Mouse (Mus musculus) embryonic facial prominence, embryonic 12.5 days (tissue): ENCODE measurements around the gene Cul5. TPM values are rescaled to one million over a fixed set of nuclear protein-coding genes. Genes with fewer than 3 reads are reported as not detected.

Experiments used
- ATAC-seq: fragments of 200-750 bp; cut with Nextera tagmentation; 2 replicates; pipeline ENCODE4 v1.8.0; 2017; ENCODE audit not compliant: insufficient number of reproducible peaks, insufficient read depth, low FRiP score, low TSS enrichment
- H3K27ac ChIP-seq: fragments of 300-500 bp; sonication (generic); 2 replicates; pipeline ENCODE4 v1.5.1; 2016; ENCODE audit warnings: mild to moderate bottlenecking
- H3K27me3 ChIP-seq: fragments of 300-500 bp; sonication (generic); 2 replicates; pipeline ENCODE4 v1.6.1; 2016; ENCODE audit warnings: mild to moderate bottlenecking, moderate library complexity
- H3K36me3 ChIP-seq: fragments of 300-500 bp; sonication (generic); 2 replicates; pipeline ENCODE4 v1.6.1; 2016; ENCODE audit warnings: mild to moderate bottlenecking
- H3K4me1 ChIP-seq: fragments of 300-500 bp; sonication (generic); 2 replicates; pipeline ENCODE4 v1.6.1; 2016
- H3K4me2 ChIP-seq: fragments of 300-500 bp; sonication (generic); replicated peaks from 2 replicates; pipeline ENCODE4 v1.6.1; 2016; ENCODE audit warnings: mild to moderate bottlenecking, moderate library complexity
- H3K4me3 ChIP-seq: fragments of 300-500 bp; sonication (generic); 2 replicates; pipeline ENCODE4 v1.5.1; 2016; ENCODE audit warnings: mild to moderate bottlenecking
- H3K9ac ChIP-seq: fragments of 300-500 bp; sonication (generic); 2 replicates; pipeline ENCODE4 v1.6.1; 2016; ENCODE audit warnings: mild to moderate bottlenecking, moderate library complexity
- H3K9me3 ChIP-seq: fragments of 300-500 bp; sonication (generic); 2 replicates; pipeline ENCODE4 v1.6.1; 2016; ENCODE audit warnings: mild to moderate bottlenecking, moderate library complexity
- WGBS: fragments of 180-500 bp; shearing (Covaris S2); methylation state at CpG from one replicate; pipeline ENCODE4 v1.1.7; 2016; 5-methylcytosine and 5-hydroxymethylcytosine counted together
- polyA plus RNA-seq: library from polyadenylated mRNA; unstranded; fragments of >200 nt; fragmentation: Nextera tagmentation; extraction: Ambion mirVana; gene quantifications from 2 replicates; pipeline ENCODE4 v1.2.1, GENCODE M21; 2016

Cul5 gene
- polyA plus RNA-seq, 1 experiment from 2014 or later, result 44.0 TPM

- Histone ChIP-seq H3K4me3 (no peak overlapping the region), H3K27me3 (no peaks in the 10 kb centered on the region), H3K4me1 (no peaks in the 10 kb centered on the region), H3K4me2 (no peak overlapping the region), H3K36me3 (no peaks in the 10 kb centered on the region), H3K9ac (no peak overlapping the region), H3K9me3 (no peaks in the 10 kb centered on the region), H3K27ac (no peak overlapping the region)
- no peak for ATAC-seq
- 86% methylated on average over 3 of the region's 3 CpGs for WGBS
These were observed 66.0 kb downstream of the Cul5 start for GRCm38 (mm10) chr9:53603849-53604248.

- no peak overlapping the region for H3K4me3 ChIP-seq
- no peaks in the 10 kb centered on the region for H3K9me3 ChIP-seq
- no peak overlapping the region for H3K9ac ChIP-seq
- no peak overlapping the region for H3K4me2 ChIP-seq
- no peaks in the 10 kb centered on the region for H3K4me1 ChIP-seq
- WGBS, result 96% methylated on average over 1 of the region's 1 CpGs
- H3K27ac ChIP-seq, result no peak overlapping the region
- H3K36me3 ChIP-seq, result no peaks in the 10 kb centered on the region; the same call in 1 of the 2 replicates
- ATAC-seq, result no peak
- no peaks in the 10 kb centered on the region for H3K27me3 ChIP-seq
These were observed 66.4 kb downstream of the Cul5 start for GRCm38 (mm10) chr9:53603384-53603783.

GRCm38 (mm10) chr9:53601541-53601940 is 68.3 kb downstream of the Cul5 start:
- no peak overlapping the region for H3K9ac ChIP-seq
- no peak overlapping the region for H3K4me3 ChIP-seq
- 83% methylated on average over 2 of the region's 2 CpGs for WGBS
- H3K36me3 ChIP-seq, result no peaks in the 10 kb centered on the region; the same call in 1 of the 2 replicates
- H3K9me3 ChIP-seq, result no peaks in the 10 kb centered on the region
- ATAC-seq, result no peak
- no peak overlapping the region for H3K27ac ChIP-seq
- no peaks in the 10 kb centered on the region for H3K27me3 ChIP-seq
- no peak overlapping the region for H3K4me2 ChIP-seq
- no peaks in the 10 kb centered on the region for H3K4me1 ChIP-seq

GRCm38 (mm10) chr9:53598631-53599030 is 71.2 kb downstream of the Cul5 start:
- Histone ChIP-seq H3K4me2 (no peak overlapping the region), H3K9ac (no peak overlapping the region), H3K4me1 (no peaks in the 10 kb centered on the region), H3K9me3 (no peaks in the 10 kb centered on the region), H3K36me3 (peaks cover 6% of the 10 kb centered on the region; the same call in 1 of the 2 replicates), H3K4me3 (no peak overlapping the region), H3K27me3 (no peaks in the 10 kb centered on the region), H3K27ac (no peak overlapping the region)
- no peak for ATAC-seq
- WGBS, result 79% methylated on average over 6 of the region's 6 CpGs

GRCm38 (mm10) chr9:53596971-53597600 is 72.7 kb downstream of the Cul5 start:
- no peak for ATAC-seq
- Histone ChIP-seq H3K4me2 (no peak overlapping the region), H3K27ac (no peak overlapping the region), H3K36me3 (peaks cover 18% of the 10 kb centered on the region), H3K4me1 (no peaks in the 10 kb centered on the region), H3K9me3 (no peaks in the 10 kb centered on the region), H3K9ac (no peak overlapping the region), H3K4me3 (no peak overlapping the region), H3K27me3 (no peaks in the 10 kb centered on the region)
- WGBS, result 85% methylated on average over 4 of the region's 4 CpGs

GRCm38 (mm10) chr9:53594764-53595163 is 75.0 kb downstream of the Cul5 start:
- Histone ChIP-seq H3K4me1 (no peaks in the 10 kb centered on the region), H3K9me3 (no peaks in the 10 kb centered on the region), H3K27ac (no peak overlapping the region), H3K9ac (no peak overlapping the region), H3K4me3 (no peak overlapping the region), H3K36me3 (peaks cover 26% of the 10 kb centered on the region), H3K4me2 (no peak overlapping the region), H3K27me3 (no peaks in the 10 kb centered on the region)
- ATAC-seq, result no peak
- 14% methylated on average over 3 of the region's 3 CpGs for WGBS

GRCm38 (mm10) chr9:53581870-53582269 is 87.9 kb downstream of the Cul5 start:
- Histone ChIP-seq H3K4me3 (no peak overlapping the region), H3K9ac (no peak overlapping the region), H3K4me2 (no peak overlapping the region), H3K27ac (no peak overlapping the region), H3K36me3 (peaks cover 68% of the 10 kb centered on the region), H3K27me3 (no peaks in the 10 kb centered on the region), H3K4me1 (no peaks in the 10 kb centered on the region), H3K9me3 (no peaks in the 10 kb centered on the region)
- WGBS, result 89% methylated on average over 4 of the region's 4 CpGs
- no peak for ATAC-seq

GRCm38 (mm10) chr9:53575721-53576120 is 94.1 kb downstream of the Cul5 start:
- H3K36me3 ChIP-seq, result peaks cover 52% of the 10 kb centered on the region
- no peaks in the 10 kb centered on the region for H3K9me3 ChIP-seq
- no peaks in the 10 kb centered on the region for H3K27me3 ChIP-seq
- ATAC-seq, result no peak
- 78% methylated on average over 5 of the region's 5 CpGs for WGBS
- no peak overlapping the region for H3K4me2 ChIP-seq
- no peaks in the 10 kb centered on the region for H3K4me1 ChIP-seq
- H3K27ac ChIP-seq, result no peak overlapping the region
- H3K9ac ChIP-seq, result no peak overlapping the region
- no peak overlapping the region for H3K4me3 ChIP-seq

GRCm38 (mm10) chr9:53572516-53573307 is 97.1 kb downstream of the Cul5 start:
- Histone ChIP-seq H3K27me3 (no peaks in the 10 kb centered on the region), H3K4me1 (no peaks in the 10 kb centered on the region), H3K4me2 (no peak overlapping the region), H3K27ac (no peak overlapping the region), H3K36me3 (peaks cover 56% of the 10 kb centered on the region), H3K4me3 (no peak overlapping the region), H3K9me3 (no peaks in the 10 kb centered on the region), H3K9ac (no peak overlapping the region)
- no peak for ATAC-seq
- 94% methylated on average over 7 of the region's 7 CpGs for WGBS

- Histone ChIP-seq H3K4me3 (no peak overlapping the region), H3K9ac (no peak overlapping the region), H3K4me2 (no peak overlapping the region), H3K36me3 (peaks cover 62% of the 10 kb centered on the region), H3K4me1 (no peaks in the 10 kb centered on the region), H3K9me3 (no peaks in the 10 kb centered on the region), H3K27ac (no peak overlapping the region), H3K27me3 (no peaks in the 10 kb centered on the region)
- 96% methylated on average over 6 of the region's 6 CpGs for WGBS
- no peak for ATAC-seq
These were observed 99.2 kb downstream of the Cul5 start for GRCm38 (mm10) chr9:53570662-53571061.
